Comparison of ENCODE assay signal across 8 mouse cellular contexts in genomic region chr10:42464224-42464623, GRCm38 (mm10). TPM values are rescaled to one million over a fixed set of nuclear protein-coding genes. Genes with fewer than 3 reads are reported as not detected.
DNase-seq lines count a peak whose midpoint lies in the region; ATAC-seq and TF ChIP-seq lines count a peak whose summit lies in the region.
"Had no signal": no experiment of that assay in that cellular context is flagged by ENCODE, and none has a peak within 500 bp of the region (broad histone marks: within the 10 kb centered on the region; RNA-seq: fewer than 3 reads in every experiment).

No protein-coding gene starts in this region.

- H3K9ac ChIP-seq in ES-E14 (ENCODE audit: insufficient read depth, low read depth, low read length, poor library complexity, severe bottlenecking), result 0 out of 2 replicates have a peak overlapping the region, but pooled peaks have one; percentile 1
- H3K9ac ChIP-seq in lung, embryonic 15.5 days, result no peak overlapping the region
- H3K9ac ChIP-seq: liver, embryonic 15.5 days had no signal

- no peaks in the 10 kb centered on the region for H3K27me3 ChIP-seq in lung, embryonic 15.5 days
- H3K27me3 ChIP-seq: liver, embryonic 15.5 days had no signal

- no peak overlapping the region; a peak in 1 of 4 replicates for H3K4me3 ChIP-seq in ES-E14 (ENCODE audit: insufficient read depth in 1 of 2, low read depth in 1 of 2, low read length in 2 of 2, poor library complexity in 1 of 2, severe bottlenecking in 1 of 2)
- H3K4me3 ChIP-seq in brown adipose tissue, adult 24 weeks (ENCODE audit: insufficient read depth, low read depth, low read length), result no peak overlapping the region
- H3K4me3 ChIP-seq in lung, embryonic 15.5 days, result no peak overlapping the region
- H3K4me3 ChIP-seq: liver, embryonic 15.5 days had no signal

- H3K4me2 ChIP-seq in lung, embryonic 15.5 days, result no peak overlapping the region
- H3K4me2 ChIP-seq: liver, embryonic 15.5 days had no signal

- peaks cover 4% of the 10 kb centered on the region; the same call in 1 of the 2 replicates for H3K36me3 ChIP-seq in ES-E14 (ENCODE audit: control insufficient read depth, insufficient read depth, low read length, poor library complexity, severe bottlenecking)
- H3K36me3 ChIP-seq in lung, embryonic 15.5 days, result peaks cover 5% of the 10 kb centered on the region; the same call in 1 of the 2 replicates

- in situ Hi-C loops in ES-E14 (cut with MboI; ENCODE audit: low sequenced_read_pairs in 2 of 2, unreplicated experiment in 2 of 2), result no loop called here

- peak; percentile 81 for ATAC-seq in lung, embryonic 15.5 days (ENCODE audit: borderline replicate concordance, extremely low read depth, low FRiP score, low TSS enrichment)

- 22% methylated on average over 5 of the region's 5 CpGs for WGBS in lung, embryonic 15.5 days

- H3K9me3 ChIP-seq in ES-E14 (ENCODE audit: control insufficient read depth, insufficient read depth, low read depth, low read length), result no peaks in the 10 kb centered on the region
- H3K9me3 ChIP-seq in lung, embryonic 15.5 days, result no peaks in the 10 kb centered on the region
- H3K9me3 ChIP-seq: liver, embryonic 15.5 days had no signal

- no peak overlapping the region; the same call in 1 of the 2 replicates for H3K27ac ChIP-seq in ES-E14 (ENCODE audit: insufficient read depth, low read depth, low read length, poor library complexity, severe bottlenecking)
- peak overlapping the region; percentile 45 for H3K27ac ChIP-seq in brown adipose tissue, adult 24 weeks (replicated peaks; ENCODE audit: low read depth, low read length)
- H3K27ac ChIP-seq in lung, embryonic 15.5 days, result peak overlapping the region; percentile 71

- peaks cover 6 to 12% of the 10 kb centered on the region in 2 experiments; a peak in 2 of 4 replicates for H3K4me1 ChIP-seq in ES-E14 (ENCODE audit: control insufficient read depth in 2 of 2, insufficient read depth in 2 of 2, low read length in 2 of 2, poor library complexity in 1 of 2)
- peaks cover 3% of the 10 kb centered on the region for H3K4me1 ChIP-seq in brown adipose tissue, adult 24 weeks (ENCODE audit: control insufficient read depth, insufficient read depth, insufficient read length, low read length)
- H3K4me1 ChIP-seq in lung, embryonic 15.5 days, result peaks cover 8% of the 10 kb centered on the region

- intact Hi-C loops in heart, postnatal 25 days (cut with DNase I), result no loop called here

- peak; percentile 62 for DNase-seq in ES-E14 (ENCODE audit: low read depth, low spot score)
- peak; percentile 36 for DNase-seq in heart, postnatal 25 days (ENCODE audit: low spot score)
- DNase-seq in neural tube, embryonic 10.5 days (ENCODE audit: extremely low spot score, low spot score), result no peak
- no peak for DNase-seq in left cerebral cortex, adult 18-20 months (ENCODE audit: low spot score in 2 of 2)
- no peak for DNase-seq in T-cell, adult 2 months (ENCODE audit: low spot score)

TF ChIP-seq in ES-E14, 5 proteins besides CTCF, POLR2A, EP300 and RAD21:
- TF ChIP-seq HCFC1 (IDR thresholded peaks at IDR 0.05; ENCODE audit: borderline replicate concordance, insufficient read depth, low read length), result no peak
- no peak for TF ChIP-seq ZC3H11A (IDR thresholded peaks at IDR 0.05; ENCODE audit: borderline replicate concordance, low read depth, low read length)
- TF ChIP-seq ZNF384 (IDR thresholded peaks at IDR 0.05; ENCODE audit: low read depth, low read length), result no peak

RNA-seq across cellular contexts. Expression of gene Afg1l, which starts 14.1 kb away (rescaled TPM):
- 7.7 and 8.6 TPM in 2 replicates for total RNA-seq in ES-E14 (2012; rRNA removed)
- polyA plus RNA-seq in brown adipose tissue, adult 24 weeks (2012; ENCODE audit: insufficient read depth, insufficient read length, missing spikeins), result 90.6 and 104 TPM in 2 replicates
- total RNA-seq in heart, postnatal 25 days (2021), result 10 to 100 TPM; 32.6 to 33.2 TPM
- polyA plus RNA-seq in lung, embryonic 15.5 days (2015; fragmentation: Nextera tagmentation; extraction: Ambion mirVana), result 8.7 and 9.1 TPM in 2 replicates
- total RNA-seq in left cerebral cortex, adult 18-20 months (2021), result 10 to 100 TPM; 11.9 to 12.0 TPM

RNA-seq across cellular contexts. Expression of gene Snx3, which starts 37.6 kb away (rescaled TPM):
- total RNA-seq in ES-E14 (2012; rRNA removed), result 57.7 and 82.9 TPM in 2 replicates
- 163 and 187 TPM in 2 replicates for polyA plus RNA-seq in brown adipose tissue, adult 24 weeks (2012; ENCODE audit: insufficient read depth, insufficient read length, missing spikeins)
- total RNA-seq in heart, postnatal 25 days (2021), result 100 to 1,000 TPM; 166 to 177 TPM
- 402 and 407 TPM in 2 replicates for polyA plus RNA-seq in lung, embryonic 15.5 days (2015; fragmentation: Nextera tagmentation; extraction: Ambion mirVana)
- total RNA-seq in left cerebral cortex, adult 18-20 months (2021), result 100 to 1,000 TPM; 197 to 203 TPM

Comparison
In these comparisons a context has a peak if more than half of its experiments do, and no peak if none do; other contexts are left out.
1. DNase-seq: peak in ES-E14 (single experiment) and heart, postnatal 25 days (single experiment); none in neural tube, embryonic 10.5 days (single experiment), left cerebral cortex, adult 18-20 months (0 of 2) and T-cell, adult 2 months (single experiment).